Mouse (Mus musculus): Measurements from ENCODE around the gene Gm49380. TPM values are rescaled to one million over a fixed set of nuclear protein-coding genes. Genes with fewer than 3 reads are reported as not detected.

Gm49380 gene
- not detected in 2 replicates for total RNA-seq (2017)

DNA sequence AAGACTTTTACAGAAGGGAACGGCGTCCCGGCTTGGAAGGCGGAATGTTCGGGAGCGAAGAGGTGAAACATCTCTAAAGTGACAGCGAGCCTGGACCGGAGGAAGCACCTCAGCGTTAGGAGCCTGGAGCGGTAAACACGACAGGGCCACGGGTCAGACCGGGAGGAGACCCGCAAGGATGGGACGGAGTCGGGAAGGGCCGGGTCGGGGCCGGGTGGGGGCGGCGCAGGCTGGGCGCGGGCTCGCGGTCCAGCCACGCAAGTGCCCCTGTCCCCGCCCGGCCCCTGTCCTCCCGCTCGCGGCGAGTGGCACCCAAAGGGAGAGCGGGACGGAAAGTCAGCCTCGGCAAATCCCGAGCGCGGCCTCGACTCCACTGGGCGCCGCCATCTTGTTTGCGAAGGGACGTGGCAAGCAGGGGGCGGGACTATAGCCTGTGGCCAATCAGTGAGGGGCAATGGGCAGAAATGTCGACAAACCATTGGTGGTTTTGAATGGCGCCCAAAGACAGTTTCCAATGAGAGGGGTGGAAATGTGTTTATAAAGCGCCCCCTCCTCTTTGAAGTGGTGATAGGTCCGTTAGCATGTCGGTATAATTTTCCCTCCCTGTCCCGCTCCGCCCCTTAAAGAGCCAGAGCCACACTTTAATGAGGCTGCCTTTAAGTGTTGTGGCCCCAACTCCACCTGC, at the start of gene Gm49380, which contains the start of gene Rnf26:
Gene Gm49380 (minus strand): TSS at position 396 of the 685 bp plus-strand sequence.
Gene Rnf26 (minus strand): TSS at position 413 of the 685 bp plus-strand sequence.
- ATAC-seq (replicated peaks; ENCODE audit: low read depth, poor library complexity, severe bottlenecking) = peak; percentile 98

- no peak for ATAC-seq (replicated peaks; ENCODE audit: low read depth, poor library complexity, severe bottlenecking)
Observed at GRCm38 (mm10) chr9:44159886-44160285, 46.6 kb upstream of the Gm49380 start.

- 0 out of 2 replicates have a peak, but pooled peaks have one; percentile 52 for ATAC-seq (replicated peaks; ENCODE audit: low read depth, poor library complexity, severe bottlenecking)
Observed at GRCm38 (mm10) chr9:44147290-44147689, 34.0 kb upstream of the Gm49380 start.

DNA sequence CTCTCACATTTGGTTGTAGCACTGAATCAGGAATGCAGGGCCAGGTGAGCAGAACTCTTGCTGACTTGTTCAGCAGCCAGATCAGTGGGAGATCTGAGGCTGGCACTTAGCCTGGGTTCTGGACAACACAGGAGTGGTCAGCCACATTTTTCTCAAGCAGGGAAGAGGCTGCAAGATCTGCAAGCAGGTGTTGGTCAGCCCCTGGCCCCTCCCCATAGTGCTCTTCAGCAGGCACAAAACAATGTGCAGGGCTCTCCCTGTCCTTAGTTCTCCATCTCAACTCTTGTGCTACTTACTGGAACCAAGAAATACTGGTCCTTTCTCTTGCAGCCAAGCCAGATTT, 31.4 kb upstream of the Gm49380 start:
- ATAC-seq (replicated peaks; ENCODE audit: low read depth, poor library complexity, severe bottlenecking) = no peak

- ATAC-seq (replicated peaks; ENCODE audit: low read depth, poor library complexity, severe bottlenecking) = no peak
Observed at GRCm38 (mm10) chr9:44144023-44144717, 30.9 kb upstream of the Gm49380 start.

DNA sequence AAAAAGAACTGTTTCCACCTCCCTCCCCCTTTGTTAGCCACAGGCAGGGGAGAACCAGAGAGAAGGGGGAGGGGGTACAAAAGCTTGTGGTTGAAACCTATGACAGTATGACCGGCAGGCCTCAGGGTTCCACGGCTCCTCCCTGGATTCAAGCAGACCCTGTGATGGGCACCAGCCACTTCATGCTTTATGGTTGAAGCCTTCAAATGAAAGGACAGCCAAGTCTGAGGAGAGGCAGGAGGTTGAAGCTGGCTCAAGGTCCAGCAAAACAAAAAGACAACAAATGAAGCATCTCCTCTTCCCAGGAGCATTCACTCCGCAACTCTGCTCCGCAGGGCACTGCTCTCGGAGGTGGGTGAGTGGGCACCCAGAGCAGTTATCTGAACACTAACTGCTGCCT, 30.1 kb upstream of the Gm49380 start:
- ATAC-seq (replicated peaks; ENCODE audit: low read depth, poor library complexity, severe bottlenecking) = no peak

GRCm38 (mm10) chr9:44141951-44142350, 28.7 kb upstream of the Gm49380 start:
- no peak for ATAC-seq (replicated peaks; ENCODE audit: low read depth, poor library complexity, severe bottlenecking)

GRCm38 (mm10) chr9:44137846-44138245, 24.5 kb upstream of the Gm49380 start:
- ATAC-seq (replicated peaks; ENCODE audit: low read depth, poor library complexity, severe bottlenecking) = no peak

GRCm38 (mm10) chr9:44135731-44136411, 22.6 kb upstream of the Gm49380 start:
- ATAC-seq (replicated peaks; ENCODE audit: low read depth, poor library complexity, severe bottlenecking) = 0 out of 2 replicates have a peak, but pooled peaks have one; percentile 22

DNA sequence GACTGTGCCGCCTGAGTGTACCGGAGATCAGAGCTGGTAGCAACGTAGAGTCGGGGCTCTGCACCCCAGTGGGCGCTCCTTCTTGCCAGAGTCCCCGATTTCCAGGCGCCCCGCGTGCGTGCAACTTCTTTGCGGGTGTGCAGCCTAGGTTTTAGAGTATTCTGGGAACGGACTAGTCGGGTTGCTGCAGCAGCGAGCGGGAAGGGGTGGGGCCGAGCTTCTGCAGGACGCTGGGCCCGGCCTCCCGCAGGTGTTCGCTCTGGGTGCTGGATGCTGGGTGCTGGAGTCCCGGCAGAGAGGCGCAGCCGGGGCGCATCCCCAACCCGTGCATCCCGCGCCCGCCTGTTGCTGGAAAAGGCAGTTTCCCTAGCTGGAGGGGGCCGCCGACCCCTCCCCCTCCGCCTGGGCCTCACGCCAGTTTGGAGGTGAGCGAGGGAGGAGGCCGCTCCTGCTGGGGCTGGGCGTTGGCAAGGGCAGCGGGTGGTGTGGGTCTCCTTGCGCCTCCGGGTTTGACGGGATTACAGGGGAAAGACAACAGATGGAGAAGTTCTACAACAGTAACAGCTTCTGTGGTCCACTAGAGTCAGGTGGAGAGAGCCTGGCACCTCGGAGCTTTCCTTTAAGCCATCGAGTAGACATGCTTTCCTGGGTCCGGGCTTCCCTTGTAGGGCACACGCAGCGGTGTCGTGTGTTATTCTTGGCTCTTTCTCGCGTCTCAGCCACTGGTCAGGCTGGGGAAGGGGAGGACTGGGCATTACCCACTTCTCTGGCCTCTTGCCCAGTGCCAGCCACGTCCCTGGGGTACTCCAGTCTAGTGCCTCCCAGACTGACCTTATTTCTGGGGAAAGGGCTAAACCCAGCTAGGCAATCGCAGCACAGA, 21.8 kb upstream of the Gm49380 start:
- no peak for ATAC-seq (replicated peaks; ENCODE audit: low read depth, poor library complexity, severe bottlenecking)

DNA sequence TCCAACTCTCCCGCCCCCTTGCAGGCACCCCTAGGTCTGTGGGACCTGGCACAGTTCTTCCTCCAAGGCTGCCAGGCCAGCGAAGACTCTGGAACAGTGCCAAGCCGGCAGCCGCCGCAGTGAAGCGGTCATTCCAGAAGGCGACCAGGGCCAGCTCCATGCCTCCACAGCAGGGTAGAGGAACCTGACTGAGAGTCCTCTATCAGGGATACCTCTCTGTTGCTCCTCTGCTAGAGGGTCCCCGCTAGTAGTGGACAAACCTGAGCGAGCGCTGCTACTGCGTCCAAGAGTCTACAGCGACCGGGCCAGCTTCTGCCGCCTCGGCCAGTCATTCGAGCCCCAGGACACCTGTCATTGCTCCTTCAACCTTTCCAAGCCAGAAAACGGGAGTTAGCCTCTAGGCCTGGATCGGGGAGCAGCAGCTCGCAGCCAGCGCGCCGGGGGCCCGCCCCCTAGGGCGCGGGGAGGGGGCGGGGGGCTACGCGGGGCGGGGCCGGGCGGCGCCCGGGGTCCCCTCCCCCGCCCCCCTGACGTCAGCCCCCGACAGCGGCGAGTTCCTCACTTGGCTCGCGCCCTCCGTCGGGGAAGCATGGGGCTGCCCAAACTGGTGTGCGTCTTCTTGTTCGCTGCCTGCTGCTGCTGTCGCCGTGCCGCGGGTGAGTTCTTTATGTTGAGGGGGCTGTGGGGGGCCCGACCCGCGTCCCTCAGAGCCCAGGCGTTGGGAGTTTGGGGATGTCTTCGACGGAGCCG, 21.0 kb upstream of the Gm49380 start, which contains the start of gene Mcam:
Gene Mcam (plus strand): TSS at position 369 of the 750 bp plus-strand sequence.
- 0 out of 2 replicates have a peak, but pooled peaks have one; percentile 20 for ATAC-seq (replicated peaks; ENCODE audit: low read depth, poor library complexity, severe bottlenecking)

DNA sequence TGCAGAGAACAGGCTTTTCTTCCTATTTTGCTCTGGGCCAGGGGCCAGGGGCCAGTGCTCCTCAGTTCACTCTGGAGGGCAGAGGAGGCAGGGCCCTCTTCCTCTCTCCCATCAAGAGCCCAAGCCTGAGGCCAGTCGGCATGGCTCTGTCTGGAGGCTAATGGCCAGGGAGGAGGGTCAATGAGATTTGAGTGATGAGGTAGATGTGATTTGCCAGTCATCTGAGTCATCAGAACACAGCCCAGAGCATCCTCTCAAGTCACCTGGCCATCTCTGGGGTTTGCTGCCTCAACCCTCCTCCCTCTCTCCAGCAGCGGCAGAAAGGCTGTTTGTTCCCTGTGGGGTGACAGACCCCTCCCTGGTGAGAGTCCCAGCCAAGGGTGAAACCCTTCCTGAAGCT, 20.0 kb upstream of the Gm49380 start:
- no peak for ATAC-seq (replicated peaks; ENCODE audit: low read depth, poor library complexity, severe bottlenecking)

GRCm38 (mm10) chr9:44132200-44132599, 18.9 kb upstream of the Gm49380 start:
- ATAC-seq (replicated peaks; ENCODE audit: low read depth, poor library complexity, severe bottlenecking) = no peak

- ATAC-seq (replicated peaks; ENCODE audit: low read depth, poor library complexity, severe bottlenecking) = no peak
Observed at GRCm38 (mm10) chr9:44131276-44131590, 17.9 kb upstream of the Gm49380 start.

DNA sequence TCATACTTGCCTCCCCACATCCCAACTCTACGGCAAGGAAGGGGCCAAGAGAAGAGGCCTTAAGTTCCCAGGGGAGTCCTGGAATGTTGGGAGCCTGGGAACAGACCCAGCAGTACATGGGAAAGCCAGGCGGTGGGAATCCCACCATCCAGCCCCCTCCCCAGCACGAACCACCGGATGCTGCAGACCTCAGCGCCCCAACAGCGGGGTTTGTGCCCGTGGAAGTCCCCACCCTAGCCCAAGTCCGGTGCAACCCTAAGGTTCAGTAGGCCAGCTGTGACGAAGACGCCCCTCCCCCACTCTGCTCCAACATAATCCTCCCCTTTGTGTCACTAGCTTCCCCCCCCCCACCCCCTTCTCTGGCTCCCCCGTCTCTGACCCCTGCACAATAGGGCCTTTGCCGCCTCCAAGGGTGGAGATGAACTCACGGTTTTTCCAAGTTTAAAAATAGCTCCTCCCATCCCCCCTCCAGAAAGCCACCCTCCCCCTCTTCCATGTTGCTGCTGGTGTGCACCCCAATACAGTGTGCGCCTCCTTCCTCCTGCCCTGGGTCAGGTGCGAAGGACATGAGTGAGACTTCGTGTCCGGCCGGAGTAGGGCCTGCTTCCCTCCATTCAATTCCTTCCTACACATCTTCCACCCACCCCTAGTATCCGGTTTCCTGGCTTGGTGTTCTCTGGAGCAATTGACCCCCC, 17.4 kb upstream of the Gm49380 start:
- no peak for ATAC-seq (replicated peaks; ENCODE audit: low read depth, poor library complexity, severe bottlenecking)

- peak; percentile 62 for ATAC-seq (replicated peaks; ENCODE audit: low read depth, poor library complexity, severe bottlenecking)
Observed at GRCm38 (mm10) chr9:44130034-44130433, 16.7 kb upstream of the Gm49380 start.

GRCm38 (mm10) chr9:44129633-44130032, 16.3 kb upstream of the Gm49380 start:
- ATAC-seq (replicated peaks; ENCODE audit: low read depth, poor library complexity, severe bottlenecking) = no peak

GRCm38 (mm10) chr9:44127351-44127801, 14.1 kb upstream of the Gm49380 start:
- ATAC-seq (replicated peaks; ENCODE audit: low read depth, poor library complexity, severe bottlenecking) = no peak

GRCm38 (mm10) chr9:44126746-44127145, 13.4 kb upstream of the Gm49380 start:
- no peak for ATAC-seq (replicated peaks; ENCODE audit: low read depth, poor library complexity, severe bottlenecking)
